8 mouse cellular contexts compared by ENCODE assay signal in the genomic region with DNA sequence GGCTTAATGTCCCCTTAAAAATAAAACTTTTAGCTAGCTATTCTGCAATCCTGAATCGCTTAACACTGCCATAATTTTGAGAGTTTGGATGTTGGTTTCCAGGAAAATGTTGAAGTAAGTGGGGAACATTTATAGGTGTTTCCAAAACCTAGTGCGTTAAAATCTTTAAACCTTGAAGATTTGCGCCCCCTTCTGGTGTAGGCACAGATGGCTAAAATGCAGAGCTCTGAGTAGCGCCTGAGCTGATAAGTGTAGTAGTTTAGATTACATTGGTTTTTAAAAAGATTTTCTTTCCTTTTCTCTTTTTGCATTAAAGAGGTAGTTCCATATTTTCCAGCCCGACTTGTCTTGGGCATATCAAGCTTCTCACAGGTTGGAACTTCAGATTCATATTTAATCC. TPM values are rescaled to one million over a fixed set of nuclear protein-coding genes. Genes with fewer than 3 reads are reported as not detected.
DNase-seq lines count a peak whose midpoint lies in the region; ATAC-seq and TF ChIP-seq lines count a peak whose summit lies in the region.

No protein-coding gene starts in this region.

- WGBS in forebrain, embryonic 13.5 days, result 38% methylated on average over 5 of the region's 5 CpGs
- 43% methylated on average over 5 of the region's 5 CpGs for WGBS in forebrain, embryonic 15.5 days
- WGBS in kidney, postnatal 0 days, result 37% methylated on average over 5 of the region's 5 CpGs
- WGBS in lung, postnatal 0 days, result 32% methylated on average over 5 of the region's 5 CpGs
- WGBS in stomach, postnatal 0 days, result 33% methylated on average over 5 of the region's 5 CpGs

- no peak overlapping the region for H3K27ac ChIP-seq in forebrain, embryonic 13.5 days
- H3K27ac ChIP-seq in forebrain, embryonic 15.5 days (replicated peaks), result no peak overlapping the region
- H3K27ac ChIP-seq in kidney, postnatal 0 days, result no peak overlapping the region
- H3K27ac ChIP-seq in lung, postnatal 0 days (ENCODE audit: low read length), result no peak overlapping the region
- H3K27ac ChIP-seq in stomach, postnatal 0 days (replicated peaks), result no peak overlapping the region

- peak; percentile 15 for DNase-seq in ovary, postnatal 10 days (ENCODE audit: low spot score)
- DNase-seq in ovary, adult 18-20 months (ENCODE audit: low spot score), result no peak
- DNase-seq in cerebellum, postnatal 14 days, result peak; percentile 71 to 77
- DNase-seq in kidney, postnatal 0 days (ENCODE audit: low spot score), result peak; percentile 82
- peak; percentile 74 for DNase-seq in lung, postnatal 0 days (ENCODE audit: low spot score)
- peak; percentile 60 for DNase-seq in stomach, postnatal 0 days (ENCODE audit: low spot score)

- peak; percentile 50; the same call in 1 of the 2 replicates for ATAC-seq in forebrain, embryonic 13.5 days
- ATAC-seq in forebrain, embryonic 15.5 days (replicated peaks), result no peak
- no peak for ATAC-seq in kidney, postnatal 0 days (replicated peaks; ENCODE audit: low FRiP score, low read depth)
- no peak for ATAC-seq in lung, postnatal 0 days
- ATAC-seq in stomach, postnatal 0 days (ENCODE audit: low FRiP score, low TSS enrichment), result no peak

- peak; percentile 78 for TF ChIP-seq CTCF in kidney, postnatal 0 days (IDR thresholded peaks at IDR 0.05; ENCODE audit: low read depth)
- peak; percentile 77 for TF ChIP-seq CTCF in lung, postnatal 0 days (IDR thresholded peaks at IDR 0.05)
- peak; percentile 85 for TF ChIP-seq CTCF in stomach, postnatal 0 days (IDR thresholded peaks at IDR 0.05; ENCODE audit: low read depth)

- TF ChIP-seq EP300 in lung, postnatal 0 days (IDR thresholded peaks at IDR 0.05), result no peak
- no peak for TF ChIP-seq EP300 in stomach, postnatal 0 days (optimal IDR thresholded peaks at IDR 0.05)

- H3K4me1 ChIP-seq in forebrain, embryonic 13.5 days, result no peaks in the 10 kb centered on the region
- H3K4me1 ChIP-seq in forebrain, embryonic 15.5 days, result no peaks in the 10 kb centered on the region
- no peaks in the 10 kb centered on the region for H3K4me1 ChIP-seq in kidney, postnatal 0 days (replicated peaks; ENCODE audit: insufficient read depth, low read length)
- H3K4me1 ChIP-seq in lung, postnatal 0 days (ENCODE audit: insufficient read depth, low read depth, low read length), result no peaks in the 10 kb centered on the region
- no peaks in the 10 kb centered on the region for H3K4me1 ChIP-seq in stomach, postnatal 0 days (replicated peaks; ENCODE audit: control insufficient read depth, insufficient read depth)

- no peaks in the 10 kb centered on the region for H3K27me3 ChIP-seq in forebrain, embryonic 13.5 days
- no peaks in the 10 kb centered on the region for H3K27me3 ChIP-seq in forebrain, embryonic 15.5 days
- H3K27me3 ChIP-seq in kidney, postnatal 0 days (ENCODE audit: insufficient read depth, low read length), result no peaks in the 10 kb centered on the region
- H3K27me3 ChIP-seq in lung, postnatal 0 days (replicated peaks; ENCODE audit: insufficient read depth, low read length), result no peaks in the 10 kb centered on the region
- no peaks in the 10 kb centered on the region for H3K27me3 ChIP-seq in stomach, postnatal 0 days (ENCODE audit: control insufficient read depth, insufficient read depth, low read length)

- H3K4me2 ChIP-seq in forebrain, embryonic 13.5 days, result no peak overlapping the region
- no peak overlapping the region for H3K4me2 ChIP-seq in forebrain, embryonic 15.5 days (replicated peaks)
- no peak overlapping the region for H3K4me2 ChIP-seq in kidney, postnatal 0 days (ENCODE audit: low read length)
- no peak overlapping the region for H3K4me2 ChIP-seq in lung, postnatal 0 days (replicated peaks; ENCODE audit: low read depth, low read length)
- H3K4me2 ChIP-seq in stomach, postnatal 0 days (replicated peaks; ENCODE audit: low read depth), result no peak overlapping the region

- H3K4me3 ChIP-seq in forebrain, embryonic 13.5 days, result no peak overlapping the region
- no peak overlapping the region for H3K4me3 ChIP-seq in forebrain, embryonic 15.5 days
- no peak overlapping the region for H3K4me3 ChIP-seq in kidney, postnatal 0 days (replicated peaks; ENCODE audit: low read depth, low read length)
- H3K4me3 ChIP-seq in lung, postnatal 0 days (ENCODE audit: low read depth, low read length), result no peak overlapping the region
- H3K4me3 ChIP-seq in stomach, postnatal 0 days (ENCODE audit: low read depth, low read length), result no peak overlapping the region

- no peaks in the 10 kb centered on the region for H3K36me3 ChIP-seq in forebrain, embryonic 13.5 days (ENCODE audit: poor library complexity, severe bottlenecking)
- H3K36me3 ChIP-seq in forebrain, embryonic 15.5 days, result no peaks in the 10 kb centered on the region
- peaks cover 20% of the 10 kb centered on the region; the same call in 1 of the 2 replicates for H3K36me3 ChIP-seq in kidney, postnatal 0 days (ENCODE audit: insufficient read depth, low read length)
- peaks cover 4% of the 10 kb centered on the region for H3K36me3 ChIP-seq in lung, postnatal 0 days (ENCODE audit: insufficient read depth, low read length)
- H3K36me3 ChIP-seq in stomach, postnatal 0 days (ENCODE audit: control insufficient read depth, insufficient read depth, low read length), result peaks cover 11% of the 10 kb centered on the region

- H3K9me3 ChIP-seq in forebrain, embryonic 13.5 days (replicated peaks), result no peaks in the 10 kb centered on the region
- H3K9me3 ChIP-seq in forebrain, embryonic 15.5 days, result no peaks in the 10 kb centered on the region
- no peaks in the 10 kb centered on the region for H3K9me3 ChIP-seq in kidney, postnatal 0 days (replicated peaks; ENCODE audit: low read length)
- no peaks in the 10 kb centered on the region for H3K9me3 ChIP-seq in lung, postnatal 0 days (ENCODE audit: low read length)
- H3K9me3 ChIP-seq in stomach, postnatal 0 days (ENCODE audit: control insufficient read depth, low read length), result no peaks in the 10 kb centered on the region

- no peak overlapping the region for H3K9ac ChIP-seq in forebrain, embryonic 13.5 days
- no peak overlapping the region for H3K9ac ChIP-seq in forebrain, embryonic 15.5 days (replicated peaks)
- H3K9ac ChIP-seq in kidney, postnatal 0 days (ENCODE audit: low read depth, low read length), result no peak overlapping the region
- no peak overlapping the region for H3K9ac ChIP-seq in lung, postnatal 0 days (replicated peaks; ENCODE audit: low read depth)
- no peak overlapping the region for H3K9ac ChIP-seq in stomach, postnatal 0 days (ENCODE audit: low read length)

RNA-seq across cellular contexts. Expression of a gene that starts 38.1 kb away (rescaled TPM):
- 0.62 and 0.97 TPM in 2 replicates for polyA plus RNA-seq in forebrain, embryonic 13.5 days (2015; fragmentation: Nextera tagmentation; extraction: Ambion mirVana)
- polyA plus RNA-seq in forebrain, embryonic 15.5 days (2015; fragmentation: Nextera tagmentation; extraction: Ambion mirVana), result 0.66 and 0.75 TPM in 2 replicates
- polyA plus RNA-seq in kidney, postnatal 0 days (2015; fragmentation: Nextera tagmentation; extraction: Ambion mirVana), result 0.70 and 0.84 TPM in 2 replicates
- 0.61 and 0.71 TPM in 2 replicates for polyA plus RNA-seq in lung, postnatal 0 days (2015; fragmentation: Nextera tagmentation; extraction: Ambion mirVana)
- polyA plus RNA-seq in stomach, postnatal 0 days (2015; fragmentation: Nextera tagmentation; extraction: Ambion mirVana), result 173 and 196 TPM in 2 replicates

RNA-seq across cellular contexts. Expression of a gene that starts 40.0 kb away (rescaled TPM):
- 0.05 and 0.08 TPM in 2 replicates for polyA plus RNA-seq in forebrain, embryonic 13.5 days (2015; fragmentation: Nextera tagmentation; extraction: Ambion mirVana)
- polyA plus RNA-seq in forebrain, embryonic 15.5 days (2015; fragmentation: Nextera tagmentation; extraction: Ambion mirVana), result not detected in 2 replicates
- 0.09 TPM in 1 of 2 replicates, not detected in the other for polyA plus RNA-seq in kidney, postnatal 0 days (2015; fragmentation: Nextera tagmentation; extraction: Ambion mirVana)
- 0.13 and 0.17 TPM in 2 replicates for polyA plus RNA-seq in lung, postnatal 0 days (2015; fragmentation: Nextera tagmentation; extraction: Ambion mirVana)
- 0.11 TPM in 1 of 2 replicates, not detected in the other for polyA plus RNA-seq in stomach, postnatal 0 days (2015; fragmentation: Nextera tagmentation; extraction: Ambion mirVana)

RNA-seq across cellular contexts. Expression of a gene that starts 48.3 kb away (rescaled TPM):
- 99.0 and 112 TPM in 2 replicates for polyA plus RNA-seq in forebrain, embryonic 13.5 days (2015; fragmentation: Nextera tagmentation; extraction: Ambion mirVana)
- polyA plus RNA-seq in forebrain, embryonic 15.5 days (2015; fragmentation: Nextera tagmentation; extraction: Ambion mirVana), result 82.5 and 88.5 TPM in 2 replicates
- 132 and 139 TPM in 2 replicates for polyA plus RNA-seq in kidney, postnatal 0 days (2015; fragmentation: Nextera tagmentation; extraction: Ambion mirVana)
- polyA plus RNA-seq in lung, postnatal 0 days (2015; fragmentation: Nextera tagmentation; extraction: Ambion mirVana), result 64.7 and 69.3 TPM in 2 replicates
- 101 and 107 TPM in 2 replicates for polyA plus RNA-seq in stomach, postnatal 0 days (2015; fragmentation: Nextera tagmentation; extraction: Ambion mirVana)

Comparison
In these comparisons a context has a peak if more than half of its experiments do, and no peak if none do; other contexts are left out.
1. RNA of a gene that starts 38.1 kb away (polyA plus RNA-seq): 173 to 196 TPM in stomach, postnatal 0 days; 0.62 to 0.97 TPM in forebrain, embryonic 13.5 days, 0.70 to 0.84 TPM in kidney, postnatal 0 days, 0.66 to 0.75 TPM in forebrain, embryonic 15.5 days and 0.61 to 0.71 TPM in lung, postnatal 0 days; every median in the first group is over 10 times any median in the second.
2. Peak in every context shown above with its lines, with median percentiles within 50 percentile points of each other: CTCF ChIP-seq.